Mouse (Mus musculus) heart, adult 11 months (tissue): ENCODE results near the gene Myom1.
A peak's percentile ranks its signal among the peaks of the same experiment; 100 is the strongest.

Experiments
- DNase-seq: peaks from one replicate; pipeline ENCODE4 v3.0.0; 2022

Myom1 gene

DNA sequence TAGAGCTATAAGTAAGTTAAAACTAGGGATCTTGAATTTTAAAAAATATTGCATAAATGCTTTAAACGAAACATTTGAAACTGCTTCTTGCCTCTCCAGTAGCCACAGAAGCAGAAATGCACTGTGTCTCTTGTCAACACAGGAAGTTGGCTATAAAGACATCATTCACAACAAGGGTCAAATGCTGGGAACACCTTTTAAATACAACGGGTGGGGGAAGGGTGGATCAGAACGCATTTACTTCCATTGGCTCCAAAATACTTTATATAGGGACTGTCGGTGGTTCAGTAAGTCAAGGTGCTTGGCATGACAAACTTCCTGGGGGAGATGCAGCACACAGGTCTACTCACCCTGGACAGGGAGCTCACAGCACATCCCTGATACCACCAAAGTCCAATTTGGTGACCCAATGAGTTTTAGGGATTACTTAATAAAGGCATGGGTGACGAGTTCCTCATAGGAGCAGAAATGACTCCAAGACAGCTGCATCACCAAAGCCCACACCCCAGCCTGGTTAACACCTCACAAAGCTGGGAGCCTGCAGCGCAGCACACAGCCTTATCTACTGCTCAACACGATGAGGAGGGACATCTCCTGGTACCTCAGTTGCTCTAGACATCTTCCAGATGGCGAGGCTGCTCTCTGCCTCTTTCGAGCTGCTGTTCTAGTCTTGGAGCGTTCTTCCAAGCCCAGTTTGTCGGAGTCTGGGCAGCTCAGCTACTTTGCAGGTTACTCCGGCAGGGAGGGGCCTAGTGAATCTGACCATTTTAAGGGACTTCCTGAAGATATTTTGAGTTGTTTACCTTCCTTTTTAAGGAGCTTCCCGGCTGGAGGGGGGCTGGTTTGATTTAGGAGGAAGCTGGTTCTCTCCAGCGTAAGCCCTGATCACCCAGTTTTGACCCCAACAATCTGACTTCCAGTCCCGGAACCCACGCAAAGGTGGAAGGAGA lies 134.2 kb downstream of the Myom1 start:
- peak; percentile 89 for DNase-seq

DNA sequence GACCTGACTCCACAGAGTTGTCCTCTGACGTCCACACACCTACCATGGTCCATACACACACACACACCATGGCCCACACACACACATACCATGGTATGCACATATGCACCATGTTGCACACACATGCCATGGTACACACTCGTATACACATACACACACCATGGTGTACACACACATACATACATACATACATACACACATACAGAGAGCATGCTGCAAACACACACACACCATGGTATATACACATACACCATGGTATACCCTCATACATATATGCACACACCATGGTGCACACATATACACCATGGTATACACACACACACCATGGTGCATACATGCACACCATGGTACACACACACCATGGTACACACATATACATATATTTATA lies 134.9 kb downstream of the Myom1 start:
- no peak for DNase-seq

DNA sequence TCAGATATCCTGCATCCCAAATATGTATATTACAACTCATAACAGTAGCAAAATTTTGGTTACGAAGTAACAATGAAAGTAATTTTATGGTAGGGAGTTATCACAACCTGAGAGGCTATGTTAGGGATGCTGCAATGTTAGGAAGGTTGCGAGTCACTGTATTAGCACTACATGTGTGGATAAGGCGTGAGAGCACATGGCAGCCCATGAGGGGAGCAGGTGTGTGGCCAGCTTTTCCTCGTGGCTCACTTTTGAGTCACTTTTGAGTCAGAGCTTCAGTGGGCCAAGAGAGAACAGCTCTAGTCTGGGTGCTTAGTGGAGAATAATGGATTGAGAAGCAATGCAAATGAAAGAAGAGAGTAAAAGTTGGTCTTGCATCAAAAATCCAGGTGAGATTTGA lies 139.6 kb downstream of the Myom1 start:
- DNase-seq: peak; percentile 39

DNA sequence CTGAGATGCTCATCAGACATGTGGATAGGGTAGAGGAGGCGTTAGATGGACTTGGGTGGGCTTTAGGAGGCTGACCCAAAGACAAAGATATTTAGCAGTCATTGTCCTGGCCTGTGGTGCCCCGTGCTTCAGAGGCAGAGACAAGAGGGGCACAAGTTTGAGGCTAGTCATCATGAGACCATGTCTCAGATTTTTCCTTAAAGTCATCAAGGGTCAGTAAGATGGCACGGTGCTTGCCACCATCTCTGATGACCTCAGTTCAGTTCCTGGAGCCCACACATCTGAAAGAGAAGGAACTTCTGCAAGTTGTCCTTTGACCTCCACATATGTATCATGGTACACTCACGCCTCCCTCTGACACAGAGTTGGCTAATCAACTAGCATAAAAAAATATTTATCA lies 140.7 kb downstream of the Myom1 start:
- peak; percentile 79 for DNase-seq

DNA sequence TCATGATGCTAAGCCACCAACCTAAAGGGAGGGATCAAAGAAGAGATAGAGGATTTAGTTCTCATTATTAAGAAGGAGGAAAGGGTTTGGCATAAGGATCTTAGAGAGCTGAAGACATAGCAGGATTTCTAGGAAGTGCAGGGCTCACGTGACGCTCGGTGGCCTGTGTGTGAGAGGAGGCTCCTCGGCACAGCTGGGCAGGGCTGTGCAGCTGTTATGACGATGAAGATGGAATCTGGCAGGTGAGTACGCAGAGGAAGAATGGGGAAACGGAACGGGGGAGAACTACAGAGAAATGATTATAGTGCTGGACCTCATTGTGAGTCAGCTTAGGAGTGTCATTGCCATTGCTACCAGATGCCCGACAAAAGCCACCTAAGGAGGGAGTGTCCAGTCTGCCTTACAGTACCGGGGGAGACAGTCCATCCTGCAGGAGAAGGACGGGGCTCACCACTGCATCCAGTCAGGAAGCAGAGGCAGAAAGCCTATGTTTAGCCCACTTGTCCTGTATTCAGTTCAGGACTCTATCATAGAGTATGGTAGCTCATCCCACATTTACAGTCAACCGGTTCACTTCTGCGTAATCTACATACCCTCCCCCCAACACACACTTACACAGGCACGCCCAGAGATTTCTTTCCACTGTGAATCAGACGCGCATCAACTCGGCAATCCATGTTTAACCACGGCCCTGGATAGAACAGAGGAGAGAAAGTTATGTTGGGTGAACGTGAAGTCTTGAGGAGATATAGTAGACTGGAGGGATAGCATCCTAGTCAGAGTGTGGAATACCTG lies 142.1 kb downstream of the Myom1 start:
- DNase-seq: peak; percentile 88

DNA sequence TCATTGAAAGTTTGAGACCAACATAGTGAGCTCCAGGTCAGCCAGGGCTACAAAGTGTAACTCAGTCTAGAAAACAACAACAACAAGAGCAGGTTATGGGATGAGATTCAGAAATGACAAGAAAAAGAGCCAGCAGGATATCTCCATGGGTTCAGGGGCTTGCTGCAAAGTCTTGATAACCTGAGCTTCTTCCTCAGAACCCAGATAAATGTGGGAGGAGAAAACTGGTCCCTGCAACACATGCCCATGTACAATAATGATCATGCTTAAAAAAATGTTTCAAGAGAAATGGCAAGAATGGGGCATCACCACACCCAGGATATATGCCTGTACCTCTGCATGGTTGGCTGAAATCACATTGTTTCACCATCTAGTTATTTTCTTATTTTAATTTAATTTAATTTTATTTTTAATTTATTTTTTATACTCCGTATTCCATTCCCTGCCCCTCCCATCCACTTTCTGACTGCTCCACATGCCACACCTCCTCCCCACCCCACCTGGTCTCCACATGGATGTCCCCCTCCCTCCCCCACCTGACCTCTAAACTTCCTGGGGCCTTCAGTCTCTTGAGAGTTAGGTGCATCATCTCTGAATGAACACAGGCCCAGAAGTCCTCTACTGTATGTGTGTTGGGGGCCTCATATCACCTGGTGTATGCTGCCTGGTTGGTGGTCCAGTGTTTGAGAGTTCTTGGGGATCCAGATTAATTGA lies 143.0 kb downstream of the Myom1 start:
- DNase-seq: no peak

DNA sequence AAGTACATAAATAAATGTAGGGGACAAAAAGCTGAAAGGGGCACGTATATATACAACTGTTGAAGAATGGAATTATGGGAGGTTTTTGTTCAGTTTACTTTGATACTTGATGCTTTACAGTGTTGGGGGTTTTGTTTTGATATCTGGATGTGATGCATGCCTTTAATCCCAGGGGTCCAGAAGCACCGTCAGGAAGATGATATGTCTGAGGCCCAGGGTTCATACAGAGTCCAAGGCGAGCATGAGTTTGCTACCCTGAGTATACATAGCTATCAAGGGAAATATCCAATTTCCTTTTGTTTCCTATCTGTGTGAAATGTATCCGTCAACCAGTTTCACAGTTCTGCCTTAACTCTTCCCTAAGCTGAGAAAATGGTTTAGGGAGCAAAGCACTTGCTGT lies 150.9 kb downstream of the Myom1 start:
- no peak for DNase-seq

DNA sequence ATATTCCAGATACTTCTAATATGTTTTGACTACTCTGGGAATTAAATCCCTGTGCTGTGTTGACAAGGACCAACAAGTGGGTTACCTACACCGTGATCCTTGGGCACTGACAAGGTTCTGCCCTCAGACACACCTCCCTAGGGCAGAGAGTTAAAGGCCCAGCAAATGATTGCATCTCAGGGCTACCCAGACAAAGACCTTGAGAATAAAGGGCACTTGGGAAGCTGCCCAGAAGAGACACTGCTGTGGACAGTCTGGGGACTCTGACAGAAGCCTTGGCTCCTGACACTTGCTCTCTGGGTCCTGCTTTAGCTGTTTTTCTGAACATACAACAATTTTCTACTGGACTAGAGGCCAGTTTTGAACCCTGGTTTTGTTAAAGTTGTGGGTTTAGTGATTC lies 152.8 kb downstream of the Myom1 start:
- no peak for DNase-seq

DNA sequence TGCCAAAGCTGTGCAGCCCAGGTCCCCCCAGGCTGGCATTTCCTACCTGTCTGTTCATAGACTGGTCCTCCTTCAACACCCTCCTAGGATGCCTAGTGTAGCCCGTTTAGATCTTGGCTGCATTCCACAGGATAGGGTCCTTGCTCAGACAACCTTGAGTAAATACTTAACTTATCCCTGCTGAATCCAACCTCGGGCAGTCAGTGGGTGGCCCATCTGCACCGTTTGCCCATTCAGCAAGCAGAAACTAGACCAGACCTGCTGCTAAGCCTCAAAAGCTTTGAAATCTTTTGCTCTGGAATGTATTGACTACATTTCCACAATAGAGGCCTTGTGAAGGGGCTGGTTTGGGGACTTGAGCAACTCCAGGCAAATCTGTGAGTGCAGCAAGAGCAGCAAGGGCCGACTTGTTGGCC lies 156.7 kb downstream of the Myom1 start:
- no peak for DNase-seq

DNA sequence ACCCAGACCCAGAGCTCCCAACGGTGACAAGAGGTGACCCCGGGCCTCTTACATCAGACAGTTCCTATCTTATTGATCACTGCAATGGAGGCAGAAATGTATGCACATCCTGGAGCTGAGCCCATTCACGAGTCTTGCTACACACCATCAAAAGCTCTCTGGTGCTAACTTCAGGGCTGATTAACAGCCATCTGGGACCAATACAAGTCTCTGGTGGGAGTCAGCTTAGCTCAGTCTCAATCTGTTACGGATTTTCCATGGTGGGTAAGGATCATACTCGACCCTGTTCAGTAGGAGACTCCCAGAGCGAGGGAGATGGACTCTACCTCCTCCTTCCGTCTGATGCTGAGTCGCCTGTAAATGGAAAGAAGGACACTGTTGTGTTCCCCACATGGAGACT lies 157.3 kb downstream of the Myom1 start:
- DNase-seq: no peak

DNA sequence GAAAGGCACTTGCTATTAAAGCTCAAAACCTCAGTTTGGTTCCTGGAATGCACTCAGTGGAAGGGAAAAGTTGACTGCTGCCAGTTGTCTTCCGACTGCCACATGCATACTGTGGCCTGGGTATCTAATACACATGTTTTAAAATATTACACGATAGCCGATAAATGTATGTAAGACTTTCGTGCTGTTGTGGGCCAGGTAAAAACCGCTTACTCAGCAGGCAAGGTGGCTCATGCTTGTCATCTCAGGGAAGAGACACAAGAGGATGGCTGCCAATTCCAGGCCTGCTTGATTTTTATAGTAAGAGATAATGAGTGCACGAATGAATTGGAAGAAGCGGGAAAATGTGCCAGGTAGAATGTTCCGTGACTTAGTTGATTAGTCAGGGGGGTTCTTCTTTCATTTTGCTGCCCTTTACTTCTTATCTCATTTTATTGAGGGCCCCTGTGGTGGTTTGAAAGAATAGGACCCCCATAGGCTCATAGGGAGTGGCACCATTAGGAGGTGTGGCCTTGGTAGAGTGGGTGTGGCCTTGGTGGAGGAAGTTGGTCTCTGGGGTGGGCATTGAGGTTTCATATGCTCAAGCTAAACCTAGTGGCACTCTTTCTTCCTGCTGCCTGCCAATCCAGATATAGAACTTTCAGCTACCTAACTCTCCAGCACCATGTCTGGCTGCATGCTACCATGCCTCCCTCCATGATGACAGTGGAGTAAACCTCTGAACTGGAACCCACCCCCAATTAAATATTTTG lies 158.0 kb downstream of the Myom1 start:
- no peak for DNase-seq

DNA sequence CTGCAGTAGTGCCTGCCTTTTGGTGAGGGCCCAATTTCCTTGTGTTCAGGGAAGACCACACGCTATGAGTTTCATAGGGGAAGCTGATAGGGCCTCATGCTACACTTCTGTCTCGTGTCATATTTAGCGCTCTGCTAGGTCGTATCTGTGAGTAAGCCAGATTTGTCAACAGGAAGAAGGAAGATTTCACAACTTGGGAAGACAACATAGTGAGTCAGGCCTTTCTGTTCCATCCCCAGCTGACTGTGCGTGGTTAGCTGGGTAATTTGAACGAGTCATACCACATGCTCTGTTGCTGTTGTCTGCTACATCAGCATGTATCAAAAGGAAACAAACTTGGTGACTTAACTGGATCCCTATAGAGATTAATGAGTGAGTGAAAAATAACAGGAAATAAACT lies 162.6 kb downstream of the Myom1 start:
- peak; percentile 98 for DNase-seq

DNA sequence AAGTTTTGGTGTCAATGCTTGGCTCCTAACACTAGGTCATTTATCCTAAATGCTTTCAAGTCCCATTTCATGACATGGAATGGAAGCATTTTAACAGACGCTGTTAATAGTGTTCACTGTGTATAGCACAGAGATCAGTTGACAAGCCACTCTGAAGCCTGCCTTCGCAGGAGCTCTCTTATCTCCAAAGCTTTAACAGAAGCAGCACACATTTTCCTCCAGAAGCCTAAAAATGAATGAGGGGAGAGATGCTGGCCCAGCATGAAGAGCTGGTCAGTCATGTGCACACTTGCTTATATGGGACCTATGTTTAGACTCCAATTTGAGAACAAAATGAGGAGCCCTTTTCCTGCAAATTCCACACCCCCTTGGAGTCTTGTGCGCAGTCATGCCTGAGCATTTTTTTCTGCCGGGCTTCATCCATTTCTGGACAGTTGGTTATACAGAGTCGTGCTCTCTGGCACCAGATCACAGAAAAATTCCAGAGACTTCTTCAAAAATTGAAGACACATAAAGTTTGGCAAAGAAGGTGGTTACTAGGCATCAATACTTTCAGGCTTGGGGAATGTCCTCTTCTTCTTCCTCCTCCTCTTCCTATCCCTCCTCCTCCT lies 165.9 kb downstream of the Myom1 start:
- DNase-seq: peak; percentile 55

DNA sequence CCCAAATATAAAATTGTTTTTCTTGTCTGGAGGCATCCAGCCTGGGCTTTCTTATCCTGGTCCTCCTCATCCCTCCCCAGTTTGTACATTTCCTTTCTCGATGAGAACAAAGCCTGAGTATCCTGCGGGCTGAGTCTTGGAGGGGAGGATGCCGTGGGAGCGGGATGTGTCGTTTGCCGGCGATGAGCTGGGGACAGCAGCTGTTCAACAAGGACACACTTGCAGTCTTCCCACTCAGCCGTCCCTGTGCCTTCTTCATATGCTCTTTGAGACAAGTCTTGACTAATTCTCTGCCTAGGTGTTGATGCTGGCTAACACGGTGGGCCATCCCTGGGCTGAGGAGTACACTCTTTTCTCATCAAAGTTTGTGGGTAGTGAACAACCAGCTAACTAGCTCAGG lies 166.4 kb downstream of the Myom1 start:
- peak; percentile 89 for DNase-seq

DNA sequence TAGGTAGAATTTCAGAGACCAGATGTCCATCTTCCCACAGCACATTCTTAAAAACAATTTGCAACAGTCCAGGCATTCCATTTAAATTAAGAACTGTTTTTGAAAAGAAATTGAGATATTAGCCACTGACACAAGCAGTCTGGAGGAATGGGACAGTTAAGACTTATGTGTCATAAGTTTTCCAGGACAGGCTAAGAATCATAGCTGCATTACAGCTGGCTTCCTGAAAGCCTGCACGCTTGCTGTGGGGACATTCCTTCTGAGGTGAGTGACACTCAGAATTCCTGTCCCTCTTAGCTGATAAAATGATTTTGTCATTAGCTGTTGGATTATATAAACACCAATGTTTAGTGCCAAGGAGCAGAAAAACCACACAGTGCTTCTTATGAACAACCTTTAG lies 167.2 kb downstream of the Myom1 start:
- DNase-seq: peak; percentile 63

DNA sequence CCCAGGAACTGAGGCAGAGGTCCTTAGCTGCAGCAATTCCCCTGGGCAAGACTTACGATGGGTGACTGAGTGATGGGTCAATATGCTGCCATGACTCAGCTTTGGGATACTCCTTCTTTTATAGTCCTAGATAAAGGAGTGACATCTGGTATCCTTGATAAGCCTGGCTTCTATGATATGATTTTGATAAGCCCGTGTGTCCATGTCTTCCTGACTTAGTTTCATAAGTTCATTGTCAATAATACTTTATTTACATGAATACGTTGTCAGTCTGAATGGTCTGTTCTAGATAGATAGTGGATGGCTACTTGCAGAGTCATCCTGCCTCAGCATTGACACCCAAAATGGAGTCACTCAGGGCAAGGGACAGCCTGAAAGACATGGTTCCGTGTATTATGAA lies 168.7 kb downstream of the Myom1 start:
- peak; percentile 11 for DNase-seq
